Mouse (Mus musculus) ES-E14 (cell line): Measurements from ENCODE around the gene Thada. TPM values are rescaled to one million over a fixed set of nuclear protein-coding genes. Genes with fewer than 3 reads are reported as not detected.

Source experiments
- DNase-seq: peaks from one replicate; pipeline ENCODE4 v3.0.0-alpha.2; 2013; ENCODE audit warnings: low read depth, low spot score
- H3K27ac ChIP-seq: 2 replicates; pipeline ENCODE4 v1.5.1; 2012; ENCODE audit warnings: low read depth, mild to moderate bottlenecking, low read length, moderate library complexity, mixed read lengths; ENCODE audit not compliant: poor library complexity, insufficient read depth, severe bottlenecking
- H3K36me3 ChIP-seq: 2 replicates; pipeline ENCODE4 v1.6.1; 2012; ENCODE audit warnings: mild to moderate bottlenecking, low read length, moderate library complexity, mixed read lengths; ENCODE audit not compliant: control insufficient read depth, poor library complexity, insufficient read depth, severe bottlenecking
- H3K4me1 ChIP-seq, 2 experiments: fragments of 150-350 bp in 1 of 2; sonication (generic) in 1 of 2; 2 replicates each; pipeline ENCODE4 v1.6.1; 2012; ENCODE audit warnings: low read length in 2 of 2, mild to moderate bottlenecking in 1 of 2, mixed read lengths in 1 of 2; ENCODE audit not compliant: control insufficient read depth in 2 of 2, insufficient read depth in 2 of 2, poor library complexity in 1 of 2
- H3K4me3 ChIP-seq, 2 experiments: fragments of 150-350 bp in 1 of 2; sonication (generic) in 1 of 2; 2 replicates each; pipeline ENCODE4 v1.5.1; 2012; ENCODE audit warnings: low read length in 2 of 2, low read depth in 1 of 2, mild to moderate bottlenecking in 1 of 2, mixed read lengths in 1 of 2; ENCODE audit not compliant: insufficient read depth in 1 of 2, poor library complexity in 1 of 2, severe bottlenecking in 1 of 2
- H3K9ac ChIP-seq: 2 replicates; pipeline ENCODE4 v1.6.1; 2012; ENCODE audit warnings: low read depth, mild to moderate bottlenecking, low read length, mixed read lengths; ENCODE audit not compliant: poor library complexity, insufficient read depth, severe bottlenecking
- H3K9me3 ChIP-seq: fragments of 150-350 bp; sonication (generic); 2 replicates; pipeline ENCODE4 v1.6.1; 2012; ENCODE audit warnings: low read depth, mild to moderate bottlenecking, low read length; ENCODE audit not compliant: control insufficient read depth, insufficient read depth
- CHD2 ChIP-seq: IDR thresholded peaks from 2 replicates; pipeline ENCODE4 v1.6.1; 2014; ENCODE audit warnings: mild to moderate bottlenecking, low read depth, low read length, inconsistent platforms
- HCFC1 ChIP-seq: IDR thresholded peaks from 2 replicates; pipeline ENCODE4 v1.6.1; 2012; ENCODE audit warnings: low read length, inconsistent platforms, borderline replicate concordance; ENCODE audit not compliant: insufficient read depth
- MAFK ChIP-seq: IDR thresholded peaks from 2 replicates; pipeline ENCODE4 v1.6.1; 2014; ENCODE audit warnings: mild to moderate bottlenecking, low read depth, low read length, inconsistent platforms; ENCODE audit not compliant: insufficient read depth
- ZC3H11A ChIP-seq: IDR thresholded peaks from 2 replicates; pipeline ENCODE4 v1.6.1; 2012; ENCODE audit warnings: low read depth, mild to moderate bottlenecking, inconsistent platforms, low read length, borderline replicate concordance
- ZNF384 ChIP-seq: IDR thresholded peaks from 2 replicates; pipeline ENCODE4 v1.6.1; 2012; ENCODE audit warnings: low read depth, low read length, inconsistent platforms
- in situ Hi-C, 2 experiments: fragments of 600-800 bp; cut with MboI; formaldehyde crosslinking; loops; one replicate each; pipeline ENCODE4 v1.15.1; 2025; ENCODE audit warnings: low sequenced_read_pairs in 2 of 2, inconsistent platforms in 1 of 2; ENCODE audit not compliant: unreplicated experiment in 2 of 2
- total RNA-seq: library from RNA; depleted of rRNA; stranded (reverse); fragments of 300-350 nt; gene quantifications from 2 replicates; pipeline ENCODE4 v1.2.3, GENCODE M21; 2012

The Thada gene
- total RNA-seq, 1 experiment = 37.4 TPM

GRCm38 (mm10) chr17:84186451-84187202 is 279.4 kb downstream of the Thada start:
- TF ChIP-seq CHD2 (no peak), ZC3H11A (no peak), ZNF384 (no peak), MAFK (no peak), HCFC1 (no peak)
- Histone ChIP-seq H3K9ac (peak overlapping the region; percentile 85), H3K4me1 (peaks cover 8 to 15% of the 10 kb centered on the region in 2 experiments), H3K27ac (peak overlapping the region; percentile 14; the same call in 1 of the 2 replicates), H3K36me3 (peaks cover 20% of the 10 kb centered on the region), H3K9me3 (no peaks in the 10 kb centered on the region), H3K4me3 (peak overlapping the region; percentile 72 to 83)
- in situ Hi-C loops = no loop called here
- DNase-seq = no peak

- Histone ChIP-seq H3K36me3 (peaks cover 20% of the 10 kb centered on the region), H3K4me1 (peaks cover 8 to 21% of the 10 kb centered on the region in 2 experiments), H3K9me3 (no peaks in the 10 kb centered on the region), H3K9ac (peak overlapping the region; percentile 85), H3K27ac (peak overlapping the region; percentile 52; the same call in 1 of the 2 replicates), H3K4me3 (peak overlapping the region; percentile 72 to 83)
- no peak for DNase-seq
- TF ChIP-seq ZNF384 = no peak
- no peak for TF ChIP-seq ZC3H11A
- no peak for TF ChIP-seq MAFK
- TF ChIP-seq HCFC1 = no peak
- no peak for TF ChIP-seq CHD2
- in situ Hi-C loops = no loop called here
Measured at GRCm38 (mm10) chr17:84185581-84186450, 280.2 kb downstream of the Thada start.

- peaks cover 20% of the 10 kb centered on the region for H3K36me3 ChIP-seq
- no peak for TF ChIP-seq HCFC1
- TF ChIP-seq MAFK = no peak
- no peak for TF ChIP-seq CHD2
- no peak for TF ChIP-seq ZC3H11A
- TF ChIP-seq ZNF384 = no peak
- H3K4me3 ChIP-seq = peak overlapping the region; percentile 72 to 83
- H3K9me3 ChIP-seq = no peaks in the 10 kb centered on the region
- in situ Hi-C loops = no loop called here
- no peak overlapping the region; the same call in 1 of the 2 replicates for H3K9ac ChIP-seq
- no peak overlapping the region for H3K27ac ChIP-seq
- H3K4me1 ChIP-seq = peaks cover 8 to 26% of the 10 kb centered on the region in 2 experiments
- no peak for DNase-seq
Measured at GRCm38 (mm10) chr17:84185011-84185411, 281.0 kb downstream of the Thada start.

GRCm38 (mm10) chr17:84183291-84183781 is 282.7 kb downstream of the Thada start:
- no peaks in the 10 kb centered on the region for H3K9me3 ChIP-seq
- DNase-seq = no peak
- peak overlapping the region; percentile 74 for H3K27ac ChIP-seq
- in situ Hi-C loops = no loop called here
- H3K4me1 ChIP-seq = peaks cover 7 to 27% of the 10 kb centered on the region in 2 experiments
- TF ChIP-seq HCFC1 (no peak), MAFK (no peak)
- peaks cover 20% of the 10 kb centered on the region for H3K36me3 ChIP-seq
- peak overlapping the region; percentile 13; the same call in 1 of the 2 replicates for H3K9ac ChIP-seq
- H3K4me3 ChIP-seq = peak overlapping the region; percentile 6 to 27
